Mouse (Mus musculus) olfactory bulb, adult 2 months (tissue): ENCODE data around the gene Zp2. TPM values are rescaled to one million over a fixed set of nuclear protein-coding genes. Genes with fewer than 3 reads are reported as not detected.

Experiments
- H3K27ac ChIP-seq: fragments of 200-500 bp; 2 replicates; pipeline ENCODE4 v1.5.1; 2012; ENCODE audit warnings: low read depth, low read length; ENCODE audit not compliant: insufficient read depth
- H3K4me1 ChIP-seq: fragments of 200-500 bp; 2 replicates; pipeline ENCODE4 v1.6.1; 2012; ENCODE audit warnings: low read length; ENCODE audit not compliant: control insufficient read depth, insufficient read depth
- H3K4me3 ChIP-seq: fragments of 200-500 bp; 2 replicates; pipeline ENCODE4 v1.5.1; 2012; ENCODE audit warnings: mild to moderate bottlenecking, low read depth, low read length, moderate library complexity; ENCODE audit not compliant: insufficient read depth
- CTCF ChIP-seq: fragments of 200-500 bp; IDR thresholded peaks from 2 replicates; pipeline ENCODE4 v1.5.1; 2012; ENCODE audit warnings: low read depth, mild to moderate bottlenecking, low read length, moderate library complexity; ENCODE audit not compliant: insufficient read depth
- POLR2A ChIP-seq: fragments of 200-500 bp; IDR thresholded peaks from 2 replicates; pipeline ENCODE4 v1.6.1; 2012; ENCODE audit warnings: mild to moderate bottlenecking, low read depth, low read length, moderate library complexity; ENCODE audit not compliant: insufficient read depth
- WGBS: fragments of 180-500 bp; shearing (Covaris S2); methylation state at CpG from one replicate; pipeline ENCODE4 v1.1.7; 2018; 5-methylcytosine and 5-hydroxymethylcytosine counted together
- polyA plus RNA-seq: library from polyadenylated mRNA; stranded (reverse); fragments of >200 nt; gene quantifications from 2 replicates; pipeline ENCODE4 v1.2.4, GENCODE M21; 2012; ENCODE audit warnings: low replicate concordance; ENCODE audit not compliant: missing spikeins, insufficient read depth, insufficient read length

Zp2 gene
- polyA plus RNA-seq, 1 experiment = not detected

DNA sequence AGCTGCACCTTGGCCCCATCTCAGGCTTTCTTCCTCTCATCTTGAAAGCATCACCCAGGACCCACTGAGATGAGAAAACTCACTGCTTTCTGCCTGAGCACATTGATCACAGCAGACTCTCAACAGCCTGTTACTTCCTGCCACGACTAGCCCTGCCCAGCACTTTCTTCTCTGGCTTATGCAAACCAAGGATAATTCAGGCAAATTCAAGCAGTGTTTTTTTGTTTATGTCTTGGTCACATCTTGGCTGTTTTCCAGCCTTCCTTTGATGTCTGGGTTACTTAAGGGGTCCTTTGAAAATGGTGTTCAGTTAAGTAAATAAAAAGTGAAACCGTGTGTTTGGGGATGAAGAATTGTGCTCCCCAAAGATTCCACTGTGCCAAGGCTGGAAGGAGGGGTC lies 33.8 kb upstream of the Zp2 start:
- TF ChIP-seq CTCF (no peak), POLR2A (no peak)
- 18% methylated on average over 2 of the region's 2 CpGs for WGBS
- Histone ChIP-seq H3K4me3 (no peak overlapping the region), H3K27ac (no peak overlapping the region), H3K4me1 (no peaks in the 10 kb centered on the region)

- 84% methylated on average over 3 of the region's 3 CpGs for WGBS
- no peak for TF ChIP-seq POLR2A
- TF ChIP-seq CTCF = no peak
- Histone ChIP-seq H3K4me1 (no peaks in the 10 kb centered on the region), H3K4me3 (no peak overlapping the region), H3K27ac (no peak overlapping the region)
Measured at GRCm38 (mm10) chr7:120177611-120178010, 32.5 kb upstream of the Zp2 start.

DNA sequence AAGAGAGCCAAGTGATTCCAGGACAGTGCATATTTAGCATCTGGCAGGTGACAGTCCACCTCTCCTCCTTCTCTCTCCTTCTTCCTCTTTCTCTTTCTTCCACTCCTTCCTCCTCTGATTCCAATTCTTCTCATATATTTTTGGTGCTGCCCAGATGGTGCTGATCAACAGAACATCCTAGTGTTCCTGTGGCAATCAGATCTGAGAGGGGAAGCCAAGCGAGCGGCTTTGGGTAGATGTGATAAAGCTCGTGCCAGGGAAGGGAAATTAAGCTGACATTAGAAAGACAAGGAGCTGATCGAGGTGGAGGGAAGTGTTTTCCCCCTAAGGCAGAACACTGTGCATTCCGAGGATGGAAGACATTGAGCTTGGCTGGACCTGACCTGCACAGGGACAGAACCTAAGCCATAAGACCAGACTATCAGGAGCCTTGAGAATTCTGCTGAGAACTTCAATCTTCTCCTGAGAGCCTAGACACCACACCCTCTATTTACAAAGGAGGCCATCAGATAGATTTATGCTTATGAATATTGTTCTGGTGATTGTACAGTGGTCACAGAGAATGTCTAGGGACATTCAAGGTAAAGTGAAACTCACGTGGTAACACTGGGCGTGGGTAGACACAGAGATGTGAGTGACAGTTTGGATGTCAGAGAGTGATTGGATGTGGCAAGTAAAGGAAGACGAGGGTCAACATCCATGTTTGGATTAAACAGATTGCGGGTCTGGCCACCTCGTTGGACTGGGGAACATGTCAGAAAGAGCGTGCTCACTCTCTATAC lies 29.8 kb upstream of the Zp2 start:
- no peak overlapping the region for H3K27ac ChIP-seq
- WGBS = 87% methylated on average over 11 of the region's 11 CpGs
- TF ChIP-seq CTCF (no peak), POLR2A (no peak)

GRCm38 (mm10) chr7:120173603-120174244 lies 28.6 kb upstream of the Zp2 start, which contains the start of gene Anks4b:
TSS of gene Anks4b (plus strand) at chr7:120173858.
- no peak for TF ChIP-seq POLR2A
- no peaks in the 10 kb centered on the region for H3K4me1 ChIP-seq
- WGBS = 90% methylated on average over 10 of the region's 10 CpGs
- H3K27ac ChIP-seq = no peak within 1 kb of the TSS
- H3K4me3 ChIP-seq = no peak within 1 kb of the TSS

More for the DNA sequence above, 29.8 kb upstream of the Zp2 start:
- no peak overlapping the region for H3K4me3 ChIP-seq
- H3K4me1 ChIP-seq = no peaks in the 10 kb centered on the region

GRCm38 (mm10) chr7:120172188-120172700 lies 27.2 kb upstream of the Zp2 start:
- Histone ChIP-seq H3K4me3 (no peak overlapping the region), H3K27ac (no peak overlapping the region), H3K4me1 (no peaks in the 10 kb centered on the region)
- WGBS = 100% methylated on average over 1 of the region's 1 CpGs
- TF ChIP-seq CTCF = no peak
- no peak for TF ChIP-seq POLR2A

DNA sequence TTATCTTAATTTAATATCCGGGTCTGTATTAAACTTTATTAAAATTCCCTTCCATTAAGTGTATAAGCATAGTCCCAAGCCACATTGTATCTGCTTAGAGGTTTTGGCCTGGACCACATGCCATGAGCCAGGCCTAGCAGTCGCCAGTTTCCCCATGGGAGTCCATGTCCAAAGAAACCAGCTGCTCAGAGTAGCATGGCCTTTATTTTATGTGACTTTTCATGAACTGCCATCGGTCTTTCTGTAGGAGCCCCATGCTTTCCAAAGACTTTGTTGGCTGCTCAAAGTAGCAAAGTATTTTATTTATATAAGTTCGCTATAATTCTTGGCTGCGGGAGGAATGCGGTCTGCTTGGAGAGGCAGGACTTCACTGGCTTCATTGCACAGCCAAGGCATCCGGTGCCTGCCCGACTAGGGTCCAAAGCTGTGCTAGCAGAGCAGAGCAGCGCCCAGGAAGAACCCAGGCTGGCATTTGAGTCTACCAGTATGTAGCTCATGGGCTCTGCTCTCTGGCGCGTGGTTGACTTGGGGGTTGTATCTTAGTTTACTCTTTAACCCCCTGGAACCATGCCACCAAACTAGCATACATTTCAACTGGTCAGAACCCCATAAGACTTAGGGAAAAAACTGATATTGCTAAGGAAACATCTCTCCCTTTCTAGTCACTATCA lies 18.6 kb upstream of the Zp2 start:
- no peak for TF ChIP-seq CTCF
- no peak for TF ChIP-seq POLR2A
- H3K4me1 ChIP-seq = no peaks in the 10 kb centered on the region
- no peak overlapping the region for H3K4me3 ChIP-seq
- 93% methylated on average over 11 of the region's 11 CpGs for WGBS
- H3K27ac ChIP-seq = no peak overlapping the region

GRCm38 (mm10) chr7:120158121-120158613 lies 13.1 kb upstream of the Zp2 start:
- H3K4me1 ChIP-seq = no peaks in the 10 kb centered on the region
- WGBS = 33% methylated on average over 4 of the region's 4 CpGs
- no peak for TF ChIP-seq CTCF
- no peak for TF ChIP-seq POLR2A
- no peak overlapping the region for H3K27ac ChIP-seq
- no peak overlapping the region for H3K4me3 ChIP-seq

DNA sequence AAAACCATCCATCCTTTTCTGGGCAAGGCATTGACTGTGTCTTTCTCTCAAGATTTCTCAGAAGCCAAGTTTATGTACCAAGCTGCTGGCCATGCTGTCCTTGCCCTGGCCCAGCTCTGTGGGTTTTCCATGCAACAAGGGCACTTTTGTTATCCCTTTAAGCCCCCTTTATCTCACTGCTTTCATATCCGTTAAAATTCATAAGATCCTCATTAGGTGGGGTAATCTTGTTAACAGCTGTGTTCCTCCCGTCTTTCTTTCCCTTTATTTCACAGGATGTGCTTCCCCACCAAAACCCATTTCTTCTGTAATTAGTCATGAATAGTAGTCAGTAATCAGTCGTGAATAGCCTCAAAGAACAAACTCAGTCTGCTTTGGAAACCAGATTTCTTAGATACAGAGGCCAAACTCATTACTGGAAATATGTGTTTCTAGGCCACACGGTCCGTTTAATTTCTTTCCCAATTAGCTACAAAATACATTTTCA lies 12.5 kb upstream of the Zp2 start:
- no peak for TF ChIP-seq CTCF
- TF ChIP-seq POLR2A = no peak
- 31% methylated on average over 5 of the region's 5 CpGs for WGBS
- Histone ChIP-seq H3K27ac (no peak overlapping the region), H3K4me3 (no peak overlapping the region), H3K4me1 (no peaks in the 10 kb centered on the region)
